Mouse (Mus musculus) heart, embryonic 13.5 days (tissue): Measurements from ENCODE around the gene Gm30737. TPM values are rescaled to one million over a fixed set of nuclear protein-coding genes. Genes with fewer than 3 reads are reported as not detected.
"Not testable (repeated sequence)": the region's sequence is repeated elsewhere in the genome, so short reads cannot be mapped to it uniquely, and the experiment has no call there.

ENCODE experiments used
- ATAC-seq: fragments of 200-750 bp; cut with Nextera tagmentation; 2 replicates; pipeline ENCODE4 v1.8.0; 2017; ENCODE audit warnings: moderate TSS enrichment; ENCODE audit not compliant: insufficient number of reproducible peaks, low FRiP score, low TSS enrichment; ENCODE audit errors: extremely low read depth
- H3K27ac ChIP-seq: fragments of 300-500 bp; sonication (generic); replicated peaks from 2 replicates; pipeline ENCODE4 v1.5.1; 2015; ENCODE audit warnings: moderate library complexity, mild to moderate bottlenecking, inconsistent platforms
- H3K27me3 ChIP-seq: fragments of 300-500 bp; sonication (generic); replicated peaks from 2 replicates; pipeline ENCODE4 v1.6.1; 2015; ENCODE audit warnings: mild to moderate bottlenecking, inconsistent platforms
- H3K36me3 ChIP-seq: fragments of 300-500 bp; sonication (generic); 2 replicates; pipeline ENCODE4 v1.6.1; 2015; ENCODE audit warnings: mild to moderate bottlenecking, inconsistent platforms
- H3K4me1 ChIP-seq: fragments of 300-500 bp; sonication (generic); 2 replicates; pipeline ENCODE4 v1.6.1; 2015; ENCODE audit warnings: inconsistent platforms
- H3K4me2 ChIP-seq: fragments of 300-500 bp; sonication (generic); 2 replicates; pipeline ENCODE4 v1.6.1; 2015; ENCODE audit warnings: inconsistent platforms, mild to moderate bottlenecking, moderate library complexity
- H3K4me3 ChIP-seq: fragments of 300-500 bp; sonication (generic); 2 replicates; pipeline ENCODE4 v1.5.1; 2015; ENCODE audit warnings: moderate library complexity, mild to moderate bottlenecking, inconsistent platforms
- H3K9ac ChIP-seq: fragments of 300-500 bp; sonication (generic); 2 replicates; pipeline ENCODE4 v1.6.1; 2015; ENCODE audit warnings: inconsistent platforms, mild to moderate bottlenecking, moderate library complexity
- H3K9me3 ChIP-seq: fragments of 300-500 bp; sonication (generic); 2 replicates; pipeline ENCODE4 v1.6.1; 2016; ENCODE audit warnings: inconsistent platforms
- WGBS: fragments of 180-500 bp; shearing (Covaris S2); methylation state at CpG from one replicate; pipeline ENCODE4 v1.1.7; 2015; ENCODE audit warnings: mixed read lengths; 5-methylcytosine and 5-hydroxymethylcytosine counted together
- polyA plus RNA-seq: library from polyadenylated mRNA; unstranded; fragments of >200 nt; fragmentation: Nextera tagmentation; extraction: Ambion mirVana; gene quantifications from 2 replicates; pipeline ENCODE4 v1.2.1, GENCODE M21; 2015

The Gm30737 gene
- not detected in 2 replicates for polyA plus RNA-seq

- H3K4me2 ChIP-seq, H3K36me3 ChIP-seq, H3K27me3 ChIP-seq, H3K27ac ChIP-seq, ATAC-seq, H3K9me3 ChIP-seq, H3K4me1 ChIP-seq, H3K9ac ChIP-seq, H3K4me3 ChIP-seq: not testable (repeated sequence)
- no CpG with 5 or more reads among the region's 7 CpGs for WGBS
Observed at GRCm38 (mm10) chrY:14400410-14400809, at the start of gene Gm30737. Gene Gm30737, plus strand, starts transcription at chrY:14400710.
